Mouse (Mus musculus) 3T3-L1 (cell line): ENCODE measurements around the gene Mknk1.

Experiments
- DNase-seq: peaks from one replicate; pipeline ENCODE4 v3.0.0-alpha.2; 2015; ENCODE audit warnings: low read depth, low spot score

Mknk1 gene

DNA sequence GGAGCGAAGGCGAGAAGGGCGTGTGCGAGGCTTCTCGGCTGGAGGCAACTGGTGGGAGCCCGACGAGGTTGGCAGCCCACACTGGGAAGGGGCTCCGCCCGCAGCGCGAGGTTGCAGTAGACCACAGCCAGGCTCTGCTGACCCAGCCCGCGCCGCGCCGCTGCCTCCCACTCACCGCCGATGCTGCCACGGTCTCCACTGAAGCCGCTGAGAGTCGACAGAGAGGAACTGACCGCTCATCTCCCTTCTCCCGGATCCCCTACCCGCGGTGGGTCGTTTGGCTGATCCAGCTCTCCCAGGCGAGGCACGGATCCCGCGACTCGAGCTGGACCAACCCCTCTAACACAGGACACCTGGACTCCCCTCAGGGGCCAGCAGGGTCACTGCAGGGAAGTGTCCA, 51.6 kb downstream of the Mknk1 start, which contains the start of gene 6430628N08Rik:
6430628N08Rik (plus strand) TSS at position 113 of the 400 bp plus-strand sequence.
- DNase-seq: no peak

DNA sequence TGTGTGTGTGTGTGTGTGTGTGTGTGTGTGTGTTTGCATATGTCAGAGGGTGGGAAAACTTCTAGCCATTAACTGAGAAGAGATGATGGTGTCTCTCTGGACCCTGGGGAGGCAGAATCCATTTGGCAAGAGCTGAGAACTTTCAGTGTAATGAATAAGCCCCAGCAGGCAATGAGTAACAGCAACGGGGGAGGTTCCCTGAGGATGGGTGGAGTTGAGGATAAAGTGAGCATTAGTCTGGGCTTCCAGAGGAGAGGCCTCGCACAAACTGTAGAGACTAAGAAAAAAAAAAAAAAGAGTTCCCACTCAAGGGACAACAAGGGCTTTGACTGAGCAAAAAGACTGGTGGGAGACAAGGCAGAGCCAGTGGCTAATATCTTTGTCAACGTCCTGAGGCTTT, 55.3 kb downstream of the Mknk1 start:
- DNase-seq: peak; percentile 46

DNA sequence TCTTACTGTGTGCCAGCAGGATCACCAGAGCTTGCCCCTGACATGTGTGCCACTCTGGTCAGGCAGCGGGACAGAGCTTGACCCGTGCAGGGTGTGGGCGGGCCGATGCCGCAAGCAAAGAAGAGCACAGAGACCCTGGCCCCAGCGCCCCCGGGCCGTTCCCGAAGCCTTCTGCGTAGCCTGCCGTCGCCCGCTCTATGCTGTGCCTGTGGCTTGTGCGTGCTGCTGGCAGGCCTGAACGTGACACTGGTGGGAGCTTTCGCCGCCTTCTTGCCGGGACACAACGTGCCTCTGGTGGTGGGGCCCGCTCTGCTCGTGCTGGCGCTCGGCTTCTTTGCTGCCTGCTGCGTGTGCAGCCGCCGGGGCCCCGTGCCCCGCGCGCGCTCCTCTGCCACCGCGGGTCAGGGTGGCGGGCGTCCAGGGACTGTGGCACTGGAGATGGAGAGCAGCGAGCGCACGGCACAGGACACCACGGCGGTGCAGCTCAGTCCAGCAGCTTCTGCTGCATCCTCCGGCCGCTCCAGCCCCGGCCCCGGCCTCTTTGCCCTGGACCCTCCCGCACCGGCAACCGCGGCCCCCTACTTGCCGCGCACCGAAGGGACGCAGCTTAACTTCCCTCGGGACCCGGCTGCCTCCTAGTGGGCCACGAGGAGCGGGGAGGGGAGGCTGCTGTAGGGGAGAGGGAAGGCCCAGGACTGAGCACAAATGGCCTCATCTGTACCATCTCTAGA, 59.1 kb downstream of the Mknk1 start:
- no peak for DNase-seq

- DNase-seq: peak; percentile 87
Observed at GRCm38 (mm10) chr4:115902816-115903215, 63.8 kb downstream of the Mknk1 start.

DNA sequence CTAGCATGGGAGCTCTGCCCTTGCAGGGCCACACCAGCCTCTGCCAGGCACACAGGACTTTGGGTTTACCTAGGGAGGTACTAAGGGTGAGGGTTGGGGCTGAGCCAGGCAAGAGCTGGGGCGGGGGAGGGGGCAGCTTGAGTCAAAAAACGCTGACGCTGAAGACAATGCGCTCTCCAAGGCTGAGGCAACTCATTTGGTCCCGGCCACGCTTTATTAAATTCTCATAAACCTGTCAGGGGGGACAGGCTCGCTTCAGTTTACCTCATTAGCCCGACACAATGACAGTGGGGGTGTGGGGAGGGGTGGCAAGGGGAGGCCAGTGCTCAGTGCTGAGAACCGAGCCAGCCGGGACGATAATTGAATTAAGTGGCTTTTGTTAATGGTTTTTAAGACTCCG, 65.4 kb downstream of the Mknk1 start:
- no peak for DNase-seq

GRCm38 (mm10) chr4:115905701-115906100, 66.7 kb downstream of the Mknk1 start:
- DNase-seq: no peak

GRCm38 (mm10) chr4:115906791-115907190, 67.8 kb downstream of the Mknk1 start:
- no peak for DNase-seq

- peak; percentile 27 for DNase-seq
Observed at GRCm38 (mm10) chr4:115907994-115908393, 69.0 kb downstream of the Mknk1 start.

DNA sequence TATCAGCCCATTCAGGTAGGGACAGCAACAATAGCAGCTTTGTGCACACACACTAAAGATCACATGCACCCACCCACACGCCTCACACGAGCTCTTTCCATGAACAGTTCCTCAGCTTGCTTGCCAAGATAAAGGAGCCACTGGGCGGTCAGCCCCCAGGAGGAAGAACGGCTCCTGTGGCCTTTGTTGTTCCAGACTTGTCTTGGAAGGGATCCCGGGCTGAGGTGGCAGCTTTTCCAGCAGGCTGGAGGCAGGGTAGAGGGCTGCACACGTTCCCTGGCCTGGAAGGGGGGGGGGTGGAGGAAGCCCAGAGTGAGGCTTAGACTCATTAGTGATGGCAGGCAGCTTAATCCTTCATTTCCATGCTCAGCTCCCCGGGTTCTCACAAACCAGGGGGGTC, 69.6 kb downstream of the Mknk1 start:
- peak; percentile 44 for DNase-seq

DNA sequence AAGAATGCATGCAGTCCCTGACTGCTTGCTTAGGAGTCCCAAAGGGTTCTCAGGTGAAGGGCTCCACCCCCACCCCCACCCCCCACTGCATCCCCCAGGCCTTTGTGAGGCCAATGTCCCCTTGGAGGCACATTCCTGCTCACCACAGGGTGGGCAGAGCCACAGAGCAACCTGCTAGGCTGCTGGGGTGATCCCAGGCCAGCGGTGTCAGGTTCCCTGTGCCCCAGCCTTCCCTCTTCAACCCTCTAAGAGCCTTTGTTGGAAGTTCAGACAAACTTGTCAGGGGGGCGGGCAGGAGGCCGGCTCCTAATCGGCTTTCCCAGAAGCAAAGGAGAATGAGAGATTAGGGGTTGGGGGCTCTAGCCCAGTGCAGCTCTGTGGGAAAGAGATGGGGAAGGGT, 72.6 kb downstream of the Mknk1 start:
- no peak for DNase-seq

DNA sequence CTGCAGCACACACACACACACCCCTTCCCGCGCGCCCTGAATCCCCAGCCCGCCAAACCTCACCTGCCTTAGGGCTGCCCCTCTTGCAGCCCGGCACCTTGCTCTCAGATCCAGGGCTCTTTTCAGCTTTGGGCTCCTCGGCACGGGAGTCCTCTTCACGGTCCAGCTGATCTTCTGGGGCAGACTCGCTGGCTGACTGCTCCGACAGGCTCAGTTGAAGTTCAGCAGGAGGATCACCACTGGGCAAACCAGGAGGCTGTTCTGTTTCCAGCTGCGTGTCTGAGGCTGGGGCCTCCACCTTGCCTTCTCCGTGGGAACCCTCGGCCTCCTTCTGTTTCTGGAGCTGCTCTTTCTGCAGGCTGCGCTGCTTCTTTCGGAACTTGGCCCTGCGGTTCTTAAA, 80.9 kb downstream of the Mknk1 start:
- no peak for DNase-seq

DNA sequence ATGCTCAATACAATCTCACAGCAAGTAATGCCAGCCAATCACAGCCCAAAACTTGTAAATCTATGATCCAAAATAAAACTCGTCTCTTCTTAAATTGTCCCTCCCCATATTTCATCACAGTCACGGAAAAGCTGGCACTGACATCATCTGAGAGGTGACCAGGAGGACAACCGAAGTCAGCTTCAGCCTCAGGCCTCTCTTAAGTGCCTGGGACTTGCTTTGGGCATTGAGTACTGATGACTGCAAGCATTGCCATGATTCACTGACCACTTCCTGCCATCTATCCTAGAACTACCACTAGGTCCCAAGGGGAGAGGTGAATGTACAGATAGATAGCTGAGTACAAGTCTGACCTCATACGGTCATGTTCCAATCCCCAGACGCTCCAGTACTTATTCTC, 83.7 kb downstream of the Mknk1 start:
- DNase-seq: peak; percentile 95

DNA sequence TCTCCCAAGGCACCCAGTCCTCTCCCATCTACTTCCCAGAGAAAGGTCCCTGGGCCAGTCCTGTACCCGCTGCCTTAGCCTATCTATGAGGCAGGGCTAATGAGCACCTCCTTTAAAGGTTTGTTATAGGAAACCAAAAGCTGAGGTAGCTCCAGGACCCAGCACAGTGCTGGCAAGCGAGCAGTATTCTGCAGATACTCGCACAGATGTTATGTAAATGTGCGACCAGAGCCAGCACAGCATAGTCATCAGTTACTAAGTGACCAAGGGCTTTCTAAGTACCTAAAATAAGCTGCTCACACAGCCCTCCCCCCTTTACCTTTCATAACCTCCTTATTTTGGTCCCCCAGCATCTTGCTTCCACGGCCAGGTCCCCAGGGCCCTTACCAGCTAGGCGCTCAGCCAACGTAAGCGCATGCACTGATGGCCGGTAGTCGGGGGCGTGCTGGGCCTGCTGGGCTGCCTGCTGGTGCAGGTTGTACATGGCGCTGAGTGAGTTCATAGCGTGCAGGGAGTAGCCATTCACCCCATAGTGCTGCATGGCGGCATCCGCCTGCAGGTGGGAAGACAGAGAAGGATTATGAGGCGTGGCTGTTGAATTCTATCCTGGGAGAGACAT, 84.4 kb downstream of the Mknk1 start:
- DNase-seq: peak; percentile 62

GRCm38 (mm10) chr4:115927637-115928036, 88.6 kb downstream of the Mknk1 start:
- no peak for DNase-seq
